Mouse (Mus musculus) gonadal fat pad, adult 2 months (tissue): ENCODE measurements around the gene Pim3. TPM values are rescaled to one million over a fixed set of nuclear protein-coding genes. Genes with fewer than 3 reads are reported as not detected.

Experiments used
- DNase-seq: peaks from one replicate; pipeline ENCODE4 v3.0.0-alpha.2; 2012; ENCODE audit warnings: low read depth
- polyA plus RNA-seq: library from polyadenylated mRNA; depleted of rRNA; stranded (reverse); fragments of >200 nt; gene quantifications from 2 replicates; pipeline ENCODE4 v1.2.3, GENCODE M21; 2012

Gene Pim3
- polyA plus RNA-seq, 1 experiment, result 51.8 TPM

DNA sequence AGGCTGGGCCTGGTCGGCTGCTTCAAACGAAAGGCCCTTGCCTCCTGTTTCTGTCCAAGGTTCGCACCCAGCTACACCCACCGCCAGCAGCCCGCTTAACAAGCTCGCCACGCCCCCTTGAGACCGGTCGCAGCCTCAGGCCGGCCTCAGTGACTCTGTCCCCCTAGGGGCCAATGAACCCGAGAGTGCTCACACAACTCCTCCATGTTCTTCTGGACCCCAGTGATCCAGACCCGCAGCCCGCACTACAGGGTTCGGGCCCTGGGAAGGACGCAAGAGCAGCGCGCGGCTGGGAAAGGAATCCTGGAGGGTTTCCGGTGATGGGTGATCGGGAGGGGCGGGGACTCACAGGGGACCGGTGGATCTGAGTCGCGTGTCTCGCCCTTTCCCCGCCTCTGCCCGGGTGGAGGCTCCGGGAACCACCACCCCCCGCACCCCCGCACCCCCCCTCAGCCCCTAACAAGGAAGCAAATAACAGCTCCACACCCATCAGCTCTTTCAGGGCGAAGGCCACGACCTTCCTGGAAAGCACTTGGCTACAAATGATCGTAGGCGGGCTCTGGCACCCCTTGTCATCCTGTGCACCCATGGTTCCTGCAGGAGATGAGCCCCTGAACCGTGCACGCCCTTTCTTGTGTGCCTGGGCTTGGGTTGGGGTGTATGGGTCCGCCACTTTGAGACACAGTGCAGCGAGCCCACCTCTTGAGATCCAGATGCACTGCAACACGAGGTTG is 24.6 kb upstream of the Pim3 start:
- DNase-seq, result no peak

DNA sequence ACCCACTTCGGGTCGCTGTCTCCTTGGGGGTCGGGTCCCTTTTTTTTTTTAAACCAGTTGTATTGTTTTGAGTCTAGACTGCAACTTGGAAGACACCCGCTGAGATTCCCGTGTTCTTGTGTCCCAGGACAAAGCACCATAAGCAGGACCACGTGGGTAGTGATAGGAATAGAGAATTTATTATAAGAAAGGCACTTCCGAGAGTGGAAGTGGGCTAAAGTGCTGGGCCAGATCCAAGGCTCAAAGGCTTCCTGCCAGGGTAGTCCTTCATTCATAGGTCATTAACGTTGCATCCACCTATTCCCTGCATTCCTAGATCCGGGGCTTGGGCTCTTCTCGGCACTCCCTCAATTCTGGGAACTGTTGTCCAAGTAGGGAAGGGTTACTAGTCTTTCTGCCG is 24.0 kb upstream of the Pim3 start:
- no peak for DNase-seq

GRCm38 (mm10) chr15:88839271-88839670 is 22.7 kb upstream of the Pim3 start:
- DNase-seq, result no peak

GRCm38 (mm10) chr15:88840126-88840525 is 21.9 kb upstream of the Pim3 start:
- DNase-seq, result no peak

GRCm38 (mm10) chr15:88841160-88841559 is 20.8 kb upstream of the Pim3 start:
- DNase-seq, result no peak

DNA sequence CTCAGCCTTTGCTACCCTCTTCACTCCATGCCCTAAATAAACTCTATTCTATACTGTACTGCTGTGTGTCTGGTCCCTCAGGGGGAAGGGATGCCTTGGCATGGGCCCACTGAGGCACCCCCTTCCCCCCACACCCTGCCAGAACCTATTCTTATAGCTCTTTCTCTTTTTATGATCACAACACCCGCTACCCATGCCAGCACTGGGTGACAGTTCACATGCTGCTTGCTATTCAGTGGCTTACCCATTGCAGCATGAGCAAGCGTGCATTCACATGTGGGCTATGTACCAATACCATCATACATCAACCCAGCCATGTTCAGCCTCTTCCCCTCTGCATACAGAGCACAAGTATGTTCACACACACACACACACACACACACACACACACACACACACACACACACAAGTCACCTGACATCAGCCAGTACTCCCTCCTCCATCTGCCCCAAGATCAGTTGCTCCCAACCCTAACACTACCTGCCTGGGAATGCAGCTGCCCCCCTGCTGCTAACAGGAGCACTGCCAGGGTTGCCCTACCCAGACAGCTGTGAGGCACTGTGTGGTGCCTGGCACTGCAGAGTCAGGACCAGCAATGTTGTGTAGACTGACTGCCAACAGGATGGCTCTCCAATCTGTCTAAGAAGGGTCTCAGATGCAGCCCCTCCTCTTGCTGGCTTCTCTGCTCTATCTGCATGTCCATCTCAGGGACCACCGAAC is 20.2 kb upstream of the Pim3 start:
- DNase-seq, result no peak

- DNase-seq, result no peak
These were observed 19.7 kb upstream of the Pim3 start for GRCm38 (mm10) chr15:88842300-88842673.

DNA sequence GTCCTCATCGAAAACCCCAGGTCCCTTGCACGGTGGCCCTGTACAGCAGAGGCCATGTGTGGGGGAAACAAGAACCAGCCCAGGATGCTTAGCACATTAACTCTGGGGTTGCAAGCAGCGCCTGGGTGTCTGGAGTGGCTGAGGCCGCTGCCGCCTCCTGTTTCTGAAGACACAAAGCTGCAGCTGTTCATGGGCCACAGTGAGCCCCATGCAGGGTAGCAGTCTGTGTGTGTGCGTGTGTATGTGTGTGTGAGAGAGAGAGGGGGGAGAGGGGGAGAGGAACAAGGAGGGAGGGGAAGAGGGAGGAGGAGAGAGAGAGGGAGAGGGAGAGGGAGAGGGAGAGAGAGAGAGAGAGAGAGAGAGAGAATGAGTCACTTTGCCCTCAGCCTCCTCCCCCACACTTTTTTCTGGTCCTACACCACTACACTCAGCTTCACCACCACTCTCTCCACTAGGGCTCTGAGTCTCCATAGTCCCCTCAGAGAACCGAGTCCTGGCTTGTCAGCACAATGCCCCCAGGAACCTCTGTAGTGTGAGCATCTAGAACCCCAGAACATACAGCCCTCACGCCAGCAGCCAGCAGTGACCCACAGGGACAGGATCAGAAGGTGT is 18.4 kb upstream of the Pim3 start:
- DNase-seq, result no peak

DNA sequence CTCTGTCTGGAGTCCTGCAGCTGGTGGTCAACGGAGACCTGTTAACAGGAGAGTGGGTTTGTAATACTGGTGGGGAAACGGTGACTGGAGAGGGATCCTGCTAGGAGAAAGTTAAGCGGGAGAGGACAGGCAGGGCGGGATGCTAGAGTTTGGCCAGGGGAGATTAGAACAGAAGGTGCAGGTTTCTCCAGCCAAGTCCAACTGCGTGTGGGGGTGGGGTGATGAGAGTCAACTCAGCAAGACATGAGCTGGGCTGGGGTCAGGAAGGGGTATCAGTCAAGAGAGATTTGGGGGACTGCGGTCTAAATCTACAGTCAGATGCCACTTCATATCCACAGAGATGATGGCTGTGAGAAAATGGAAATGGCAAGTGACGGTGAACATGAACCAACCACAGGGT is 17.0 kb upstream of the Pim3 start:
- DNase-seq, result no peak

- DNase-seq, result no peak
These were observed 13.3 kb upstream of the Pim3 start for GRCm38 (mm10) chr15:88848661-88849060.

DNA sequence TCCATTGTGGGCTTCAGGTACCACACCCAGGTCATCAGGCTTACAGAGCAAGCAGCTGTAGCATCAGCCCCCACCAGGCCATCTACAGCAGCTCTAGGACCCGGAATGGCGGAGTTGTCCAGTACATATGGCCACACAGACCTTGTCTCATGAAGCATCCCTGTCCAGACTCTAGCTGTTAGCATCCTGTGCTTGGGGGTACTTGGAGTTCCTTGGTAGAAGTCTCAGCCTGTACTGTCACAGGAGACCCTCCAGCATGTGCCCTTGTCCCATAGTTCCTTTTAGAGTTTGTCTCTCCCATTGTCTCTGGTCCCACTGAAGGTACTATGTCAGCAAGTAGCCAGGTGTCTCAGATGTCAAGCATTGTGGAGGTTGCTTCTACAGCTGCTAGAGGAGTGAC is 12.4 kb upstream of the Pim3 start:
- DNase-seq, result no peak

DNA sequence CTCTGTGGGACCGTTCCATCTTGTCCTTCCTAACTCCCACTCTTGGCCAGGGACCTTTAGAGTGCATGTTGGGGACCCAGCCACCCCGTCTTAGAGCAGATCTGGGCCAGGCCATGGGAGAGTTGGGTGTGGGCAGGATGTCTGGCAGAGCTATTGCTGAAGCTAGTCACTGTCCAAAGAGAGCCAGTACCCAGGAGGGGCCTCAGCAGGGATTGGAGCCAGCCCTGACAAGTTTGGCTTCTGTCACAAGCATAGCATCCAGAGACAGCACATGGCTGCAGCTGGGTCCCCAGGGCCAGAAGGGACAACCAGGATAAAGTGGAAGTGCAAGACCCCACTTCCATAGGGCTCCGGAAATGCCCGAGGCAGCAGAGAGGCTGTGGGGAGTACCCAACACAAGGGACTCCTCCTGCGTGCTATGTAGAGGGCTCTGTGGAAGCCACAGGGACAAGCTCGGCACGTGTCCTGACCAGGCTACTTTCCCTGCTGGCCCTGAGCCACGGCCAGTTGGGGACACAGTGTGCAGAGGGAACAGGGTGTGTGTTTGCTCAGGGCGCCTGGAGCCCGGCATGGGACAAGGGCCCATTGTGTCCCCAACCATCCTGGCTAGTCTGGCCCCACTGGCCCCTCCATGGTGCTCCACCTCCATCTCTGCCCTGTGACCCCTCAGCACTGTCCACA is 11.7 kb upstream of the Pim3 start:
- no peak for DNase-seq

- DNase-seq, result no peak
These were observed 10.9 kb upstream of the Pim3 start for GRCm38 (mm10) chr15:88851076-88851475.

GRCm38 (mm10) chr15:88851507-88852149 is 10.4 kb upstream of the Pim3 start:
- no peak for DNase-seq

DNA sequence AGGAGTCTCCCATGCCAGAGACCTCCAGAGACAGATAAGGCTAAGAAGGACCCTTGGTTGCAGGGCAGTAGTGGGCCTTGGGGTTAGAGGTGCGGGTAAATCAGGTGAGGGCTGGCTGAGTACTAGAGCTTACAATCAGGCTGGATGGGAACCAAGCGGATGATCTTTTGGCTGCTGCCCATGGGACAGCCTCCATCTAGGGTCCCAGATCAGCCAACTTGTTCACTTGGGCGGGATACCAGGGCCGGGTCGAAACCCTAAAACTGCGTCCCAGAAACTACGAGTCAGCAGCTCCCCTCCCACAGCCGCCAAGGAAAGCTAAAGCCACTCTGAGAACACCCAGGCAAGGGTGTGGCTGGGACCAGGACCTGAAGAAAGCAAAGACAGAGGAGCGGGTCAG is 8.9 kb upstream of the Pim3 start:
- DNase-seq, result no peak

- DNase-seq, result no peak
These were observed 7.6 kb upstream of the Pim3 start for GRCm38 (mm10) chr15:88854119-88854968.

GRCm38 (mm10) chr15:88854969-88855830 is 6.8 kb upstream of the Pim3 start:
- DNase-seq, result no peak

DNA sequence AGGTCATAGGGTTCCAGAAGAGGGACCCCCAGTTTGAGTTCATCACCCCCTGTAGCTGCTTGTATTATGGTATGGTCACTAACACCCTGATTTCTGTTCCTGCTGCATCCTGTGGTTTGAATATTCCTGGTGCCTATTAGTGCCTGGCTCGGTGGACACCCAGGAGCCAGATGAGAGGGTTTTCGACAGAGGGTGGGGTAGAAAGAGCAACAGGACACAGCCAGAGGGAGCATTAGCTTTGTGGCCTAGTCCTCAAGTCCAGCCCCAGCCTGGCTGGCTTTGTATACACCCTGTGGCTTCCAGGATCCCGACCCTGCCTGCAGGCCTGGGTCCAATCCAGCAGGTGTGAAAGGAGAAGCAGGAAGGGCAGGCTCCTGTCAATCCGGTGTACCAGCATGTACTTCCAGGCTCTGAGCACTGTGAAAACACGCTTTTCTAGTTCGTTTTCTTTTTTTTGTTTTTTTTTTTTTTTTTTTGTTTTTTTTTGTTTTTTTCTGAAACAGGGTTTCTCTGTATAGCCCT is 6.0 kb upstream of the Pim3 start:
- no peak for DNase-seq

- DNase-seq, result no peak
These were observed 5.4 kb upstream of the Pim3 start for GRCm38 (mm10) chr15:88856613-88857012.

DNA sequence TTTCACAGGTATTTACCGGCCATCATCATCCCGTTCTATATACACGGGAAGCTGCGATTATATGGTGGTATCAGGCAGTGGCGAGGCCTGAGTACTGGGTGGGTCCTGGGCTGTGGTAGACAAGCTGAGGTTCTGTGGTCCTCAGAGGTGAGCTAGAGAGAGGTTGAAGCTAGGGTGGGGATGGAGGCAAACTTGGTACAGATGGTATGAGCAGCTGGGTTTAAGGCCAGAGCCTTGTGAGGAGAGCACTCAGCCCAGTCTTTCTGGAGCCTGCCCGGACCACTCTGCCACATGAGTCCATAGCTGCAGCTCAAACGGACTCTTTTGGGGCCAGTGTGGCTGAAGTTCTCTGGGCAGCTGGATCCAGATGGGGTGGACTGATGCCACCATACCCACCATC is 4.6 kb upstream of the Pim3 start:
- no peak for DNase-seq
